Mouse (Mus musculus) layer of hippocampus, adult 11-12 months (tissue): ENCODE measurements around the gene Tomm34.

Experiments
- DNase-seq: peaks from one replicate; pipeline ENCODE4 v3.0.0; 2022; ENCODE audit warnings: low spot score

The Tomm34 gene

DNA sequence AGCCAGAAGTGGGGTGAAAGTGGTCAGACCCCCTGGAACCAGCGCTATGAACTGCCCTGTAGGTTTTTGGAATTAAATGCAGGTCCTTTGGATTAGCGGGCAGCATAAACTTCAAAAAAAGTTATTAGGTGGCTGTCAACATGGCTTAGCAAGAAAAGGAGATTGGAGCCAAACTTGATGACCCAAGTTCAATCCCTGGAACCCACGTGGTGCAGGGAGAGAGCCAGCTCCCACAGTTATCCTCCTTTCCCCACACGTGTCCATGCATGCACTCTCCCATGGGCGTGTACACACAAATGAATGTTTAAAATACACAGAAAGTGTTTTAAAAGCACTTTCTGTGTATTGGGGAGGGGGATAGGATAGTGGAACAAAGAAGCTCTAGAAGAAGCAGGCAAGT lies 60.5 kb downstream of the Tomm34 start:
- DNase-seq = no peak

- no peak for DNase-seq
Observed at GRCm38 (mm10) chr2:164009227-164009626, 61.7 kb downstream of the Tomm34 start.

GRCm38 (mm10) chr2:164007987-164008545 lies 62.9 kb downstream of the Tomm34 start:
- DNase-seq = no peak

GRCm38 (mm10) chr2:164007547-164007946 lies 63.4 kb downstream of the Tomm34 start:
- DNase-seq = no peak

DNA sequence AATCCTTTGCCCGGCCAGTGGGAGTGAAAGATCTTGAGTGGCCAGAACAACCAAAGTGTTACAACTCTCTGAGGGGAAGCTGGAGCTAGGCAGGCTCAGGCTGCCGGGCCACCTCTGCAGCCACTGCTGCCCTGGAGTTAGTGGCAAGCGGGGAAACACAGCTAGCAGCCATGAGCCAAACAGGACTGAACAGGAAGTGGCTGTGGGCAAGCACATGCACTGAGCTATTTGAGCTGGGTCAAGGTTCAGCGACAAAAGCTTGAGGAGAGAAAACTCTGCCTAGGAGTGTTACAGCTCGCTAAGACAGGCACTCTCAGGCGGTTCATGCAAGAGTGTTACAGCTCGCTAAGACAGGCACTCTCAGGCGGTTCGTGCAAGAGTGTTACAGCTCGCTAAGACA lies 64.0 kb downstream of the Tomm34 start:
- no peak for DNase-seq

GRCm38 (mm10) chr2:164004503-164004902 lies 66.5 kb downstream of the Tomm34 start:
- no peak for DNase-seq
